Mouse (Mus musculus): ENCODE results near the gene Isca1. TPM values are rescaled to one million over a fixed set of nuclear protein-coding genes. Genes with fewer than 3 reads are reported as not detected.
"Not testable (repeated sequence)": the region's sequence is repeated elsewhere in the genome, so short reads cannot be mapped to it uniquely, and the experiment has no call there.

The Isca1 gene
- polyA plus RNA-seq, 1 experiment from 2014 or later, result 97.7 TPM

- H3K9ac ChIP-seq (replicated peaks), result no peak overlapping the region
- ATAC-seq (ENCODE audit: insufficient number of reproducible peaks, insufficient read depth, low FRiP score, low TSS enrichment, low read depth), result no peak
- H3K9me3 ChIP-seq, result no peaks in the 10 kb centered on the region
- no peak overlapping the region for H3K4me2 ChIP-seq
- peaks cover 15% of the 10 kb centered on the region for H3K27me3 ChIP-seq
- H3K4me1 ChIP-seq (replicated peaks), result peaks cover 11% of the 10 kb centered on the region; the same call in 1 of the 2 replicates
- no peaks in the 10 kb centered on the region for H3K36me3 ChIP-seq
- no peak overlapping the region for H3K4me3 ChIP-seq (replicated peaks)
- 28% methylated on average over 7 of the region's 7 CpGs for WGBS
- no peak overlapping the region for H3K27ac ChIP-seq
These were observed 41.1 kb downstream of the Isca1 start for GRCm38 (mm10) chr13:59728378-59729093.

GRCm38 (mm10) chr13:59726139-59726867 is 43.3 kb downstream of the Isca1 start:
- Histone ChIP-seq H3K4me3 (replicated peaks) (peak overlapping the region; percentile 21), H3K36me3 (no peaks in the 10 kb centered on the region), H3K27me3 (peaks cover 15% of the 10 kb centered on the region), H3K27ac (no peak overlapping the region), H3K4me2 (peak overlapping the region; percentile 52), H3K4me1 (replicated peaks) (peaks cover 11% of the 10 kb centered on the region; the same call in 1 of the 2 replicates), H3K9me3 (no peaks in the 10 kb centered on the region), H3K9ac (replicated peaks) (peak overlapping the region; percentile 37; the same call in 1 of the 2 replicates)
- 29% methylated on average over 29 of the region's 29 CpGs for WGBS
- ATAC-seq (ENCODE audit: insufficient number of reproducible peaks, insufficient read depth, low FRiP score, low TSS enrichment, low read depth), result no peak

DNA sequence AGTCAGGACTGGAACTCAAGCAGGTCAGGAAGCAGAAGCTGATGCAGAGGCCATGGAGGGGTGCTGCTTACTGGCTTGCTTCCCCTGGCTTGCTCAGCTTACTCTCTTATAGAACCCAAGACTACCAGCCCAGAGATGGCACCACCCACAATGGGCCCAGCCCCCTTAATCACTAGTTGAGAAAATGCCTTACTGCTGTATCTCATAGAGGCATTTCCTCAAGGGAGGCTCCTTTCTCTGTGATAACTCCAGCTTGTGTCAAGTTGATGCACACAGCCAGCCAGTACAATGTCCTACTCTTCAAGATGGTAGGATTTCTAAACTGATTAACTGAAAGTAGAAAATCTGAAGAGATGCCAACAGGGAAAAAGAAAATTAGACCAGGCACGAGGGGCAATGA is 47.5 kb downstream of the Isca1 start:
- not testable (repeated sequence) for H3K36me3 ChIP-seq; H3K4me2 ChIP-seq; ATAC-seq (ENCODE audit: insufficient number of reproducible peaks, insufficient read depth, low FRiP score, low TSS enrichment, low read depth); H3K4me3 ChIP-seq (replicated peaks); H3K9ac ChIP-seq (replicated peaks); H3K9me3 ChIP-seq; H3K27ac ChIP-seq
- Histone ChIP-seq H3K4me1 (replicated peaks) (peaks cover 18% of the 10 kb centered on the region; the same call in 1 of the 2 replicates), H3K27me3 (0 out of 2 replicates have a peak, but pooled peaks cover 12% of the 10 kb centered on the region)
- WGBS, result 83% methylated on average over 1 of the region's 1 CpGs

DNA sequence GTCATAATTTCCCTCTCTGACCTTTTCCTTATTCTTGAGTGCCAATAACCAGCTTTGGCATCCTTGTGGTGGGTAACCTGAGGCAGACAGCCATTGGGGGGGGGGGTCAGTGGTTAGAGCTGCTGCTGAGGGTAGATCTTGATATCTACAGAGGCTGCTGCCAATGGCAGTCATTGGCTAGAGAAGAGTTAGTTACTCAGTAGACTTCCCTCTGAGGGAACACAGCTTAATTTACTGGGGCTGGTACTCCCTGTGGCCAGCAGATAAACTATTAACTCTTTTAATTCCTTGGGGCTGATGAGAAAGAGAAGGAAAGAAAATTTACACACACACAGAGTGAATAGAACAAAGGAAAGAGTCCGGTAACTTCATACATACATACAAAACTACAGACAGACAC is 50.1 kb downstream of the Isca1 start:
- H3K27ac ChIP-seq, result no peak overlapping the region
- 95% methylated on average over 1 of the region's 1 CpGs for WGBS
- 0 out of 2 replicates have a peak, but pooled peaks cover 2% of the 10 kb centered on the region for H3K27me3 ChIP-seq
- H3K4me2 ChIP-seq, result no peak overlapping the region
- ATAC-seq (ENCODE audit: insufficient number of reproducible peaks, insufficient read depth, low FRiP score, low TSS enrichment, low read depth), result no peak
- no peak overlapping the region for H3K9ac ChIP-seq (replicated peaks)
- H3K36me3 ChIP-seq, result no peaks in the 10 kb centered on the region
- H3K4me1 ChIP-seq (replicated peaks), result peaks cover 7% of the 10 kb centered on the region; the same call in 1 of the 2 replicates
- H3K4me3 ChIP-seq (replicated peaks), result no peak overlapping the region
- no peaks in the 10 kb centered on the region for H3K9me3 ChIP-seq

DNA sequence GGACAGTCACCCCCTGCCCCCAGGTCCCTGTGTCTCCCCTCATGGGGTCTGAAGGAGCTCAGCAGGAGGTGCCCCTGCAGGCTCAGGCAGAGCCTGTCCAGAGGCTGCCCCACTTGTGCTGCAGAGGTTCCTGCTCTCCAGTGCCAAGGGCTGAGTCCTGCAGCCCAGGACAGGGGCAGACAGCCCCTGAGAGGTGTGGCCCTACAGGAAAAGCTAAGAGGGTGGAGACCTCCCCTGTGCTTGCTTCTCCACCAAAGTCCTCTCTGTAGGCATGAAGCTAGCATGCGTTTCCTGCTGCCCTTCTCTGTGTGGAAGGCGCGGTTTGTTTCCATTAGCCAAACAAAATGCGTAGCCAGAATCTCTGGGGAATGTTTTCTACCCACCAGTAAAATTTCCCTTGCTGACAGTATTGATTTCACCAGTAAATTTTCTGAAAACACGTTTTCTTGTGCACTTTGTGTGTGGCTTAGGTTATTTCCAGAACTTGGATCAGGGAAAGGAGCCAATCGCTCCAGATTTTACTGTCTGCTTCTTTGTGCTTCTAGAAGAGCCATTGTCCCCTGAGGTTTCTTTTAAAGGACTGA is 50.7 kb downstream of the Isca1 start:
- 39% methylated on average over 6 of the region's 6 CpGs for WGBS
- H3K4me3 ChIP-seq (replicated peaks); ATAC-seq (ENCODE audit: insufficient number of reproducible peaks, insufficient read depth, low FRiP score, low TSS enrichment, low read depth); H3K4me2 ChIP-seq; H3K4me1 ChIP-seq (replicated peaks); H3K9me3 ChIP-seq; H3K9ac ChIP-seq (replicated peaks); H3K27ac ChIP-seq; H3K27me3 ChIP-seq; H3K36me3 ChIP-seq: not testable (repeated sequence)

GRCm38 (mm10) chr13:59713710-59714109 is 55.9 kb downstream of the Isca1 start:
- ATAC-seq (ENCODE audit: insufficient number of reproducible peaks, insufficient read depth, low FRiP score, low TSS enrichment, low read depth), result no peak
- 47% methylated on average over 3 of the region's 3 CpGs for WGBS

GRCm38 (mm10) chr13:59711984-59712383 is 57.6 kb downstream of the Isca1 start, which contains the start of gene Spata31d1b:
Spata31d1b (plus strand) TSS chr13:59712284.
- H3K4me2 ChIP-seq; H3K27me3 ChIP-seq; H3K9ac ChIP-seq (replicated peaks); ATAC-seq (ENCODE audit: insufficient number of reproducible peaks, insufficient read depth, low FRiP score, low TSS enrichment, low read depth); H3K27ac ChIP-seq; H3K36me3 ChIP-seq; H3K4me1 ChIP-seq (replicated peaks); H3K9me3 ChIP-seq; H3K4me3 ChIP-seq (replicated peaks): not testable (repeated sequence)
- 74% methylated on average over 3 of the region's 3 CpGs for WGBS

More at GRCm38 (mm10) chr13:59713710-59714109, 55.9 kb downstream of the Isca1 start:
- no peaks in the 10 kb centered on the region for H3K36me3 ChIP-seq
- no peaks in the 10 kb centered on the region for H3K9me3 ChIP-seq
- H3K4me3 ChIP-seq (replicated peaks), result no peak overlapping the region
- H3K27ac ChIP-seq, result no peak overlapping the region
- no peak overlapping the region for H3K4me2 ChIP-seq
- no peak overlapping the region for H3K9ac ChIP-seq (replicated peaks)
- peaks cover 7% of the 10 kb centered on the region; the same call in 1 of the 2 replicates for H3K27me3 ChIP-seq
- no peaks in the 10 kb centered on the region for H3K4me1 ChIP-seq (replicated peaks)

DNA sequence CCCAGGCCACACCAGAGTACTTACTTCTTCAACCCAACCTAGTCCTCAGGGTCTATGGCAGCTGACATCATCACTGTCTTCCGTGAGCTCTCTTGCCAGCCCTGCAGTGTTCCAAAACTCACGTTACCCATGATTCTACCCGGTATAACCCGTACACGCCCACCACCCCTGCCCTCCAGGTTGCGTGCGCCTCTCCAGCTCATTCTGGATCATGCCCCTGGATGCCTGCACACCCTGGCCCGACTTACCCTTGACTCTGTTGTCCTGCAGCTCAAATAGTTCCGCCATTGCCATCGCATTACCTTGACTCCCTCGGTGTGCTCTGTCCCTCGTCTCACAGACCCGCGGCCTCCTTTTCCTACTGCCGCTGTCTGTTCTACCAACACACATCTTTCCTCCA is 59.4 kb downstream of the Isca1 start, which contains the start of gene Spata31d1a:
TSS of gene Spata31d1a (minus strand) at position 101 of the 400 bp plus-strand sequence.
- Histone ChIP-seq H3K36me3 (no peaks in the 10 kb centered on the region), H3K4me3 (replicated peaks) (no peak within 1 kb of the TSS), H3K9me3 (no peaks in the 10 kb centered on the region), H3K9ac (replicated peaks) (no peak within 1 kb of the TSS), H3K27me3 (peaks cover 7% of the 10 kb centered on the region; the same call in 1 of the 2 replicates), H3K4me1 (replicated peaks) (no peaks in the 10 kb centered on the region), H3K27ac (no peak within 1 kb of the TSS), H3K4me2 (no peak within 1 kb of the TSS)
- WGBS, result 92% methylated on average over 15 of the region's 15 CpGs
- ATAC-seq (ENCODE audit: insufficient number of reproducible peaks, insufficient read depth, low FRiP score, low TSS enrichment, low read depth), result no peak

Other genes starting within 250 kb of the Isca1 start
- 9.0 and 9.3 TPM in 2 replicates for gene Agtpbp1, start 184.6 kb downstream of the Isca1 start, polyA plus RNA-seq (2016; fragmentation: Nextera tagmentation; extraction: Ambion mirVana)
- 122 and 127 TPM in 2 replicates for gene Naa35, start 184.6 kb downstream of the Isca1 start, polyA plus RNA-seq (2016; fragmentation: Nextera tagmentation; extraction: Ambion mirVana)
- gene Golm1, start 94.0 kb downstream of the Isca1 start, polyA plus RNA-seq (2016; fragmentation: Nextera tagmentation; extraction: Ambion mirVana), result 55.3 and 59.9 TPM in 2 replicates
- gene 4921517D22Rik, start 75.7 kb downstream of the Isca1 start, polyA plus RNA-seq (2016; fragmentation: Nextera tagmentation; extraction: Ambion mirVana), result not detected in 2 replicates
- gene Spata31d1a, start 59.5 kb downstream of the Isca1 start, polyA plus RNA-seq (2016; fragmentation: Nextera tagmentation; extraction: Ambion mirVana), result not detected in 2 replicates
- gene Spata31d1b, start 57.5 kb downstream of the Isca1 start, polyA plus RNA-seq (2016; fragmentation: Nextera tagmentation; extraction: Ambion mirVana), result not detected in 2 replicates
- not detected in 2 replicates for gene Spata31d1d, start 38.1 kb downstream of the Isca1 start, polyA plus RNA-seq (2016; fragmentation: Nextera tagmentation; extraction: Ambion mirVana)
- 0.24 and 0.46 TPM in 2 replicates for gene 1700014D04Rik, start 23.1 kb downstream of the Isca1 start, polyA plus RNA-seq (2016; fragmentation: Nextera tagmentation; extraction: Ambion mirVana)
- gene Gm49354, start 12.4 kb upstream of the Isca1 start, polyA plus RNA-seq (2016; fragmentation: Nextera tagmentation; extraction: Ambion mirVana), result not detected in 2 replicates
- 56.0 and 56.5 TPM in 2 replicates for gene Tut7, start 53.3 kb upstream of the Isca1 start, polyA plus RNA-seq (2016; fragmentation: Nextera tagmentation; extraction: Ambion mirVana)

Data from limb, embryonic 12.5 days (tissue).